Mouse (Mus musculus) neutrophil, adult 59 days (primary cell): Measurements from ENCODE around the gene Epx. TPM values are rescaled to one million over a fixed set of nuclear protein-coding genes. Genes with fewer than 3 reads are reported as not detected.

Experiments
- total RNA-seq, 2 experiments: library from RNA; stranded (reverse); gene quantifications; 1 replicate in 1 of 2; 2 replicates in 1 of 2; pipeline ENCODE4 v1.2.4; 2023

Epx gene
- 10 to 100 TPM; 17.9 to 58.4 TPM for total RNA-seq

GRCm38 (mm10) chr11:87875436-87875835 is at the start of gene Epx:
TSS of gene Epx (minus strand) at chr11:87875536.

GRCm38 (mm10) chr11:87920966-87921365 is 45.6 kb upstream of the Epx start, which contains the start of gene Olfr464:
TSS of gene Olfr464 (minus strand) at chr11:87920967.

GRCm38 (mm10) chr11:87897287-87897686 is 22.0 kb upstream of the Epx start, which contains the start of gene Olfr463:
TSS of gene Olfr463 (minus strand) at chr11:87897387.

GRCm38 (mm10) chr11:87892168-87892567 is 16.8 kb upstream of the Epx start, which contains the start of gene Olfr462:
TSS of gene Olfr462 (minus strand) at chr11:87892268.

GRCm38 (mm10) chr11:87852690-87853596 is 22.4 kb downstream of the Epx start, which contains the start of gene Mks1:
TSS of gene Mks1 (plus strand) at chr11:87853215.

GRCm38 (mm10) chr11:87828239-87828900 is 47.0 kb downstream of the Epx start, which contains the start of gene Lpo:
TSS of gene Lpo (minus strand) at chr11:87828289.

Other genes with a start within 250 kb of the Epx start
- gene Rnf43, start 212.8 kb downstream of the Epx start, total RNA-seq, result 1 to 10 TPM; 1.3 to 2.6 TPM
- 100 to 1,000 TPM; 119 to 146 TPM for gene Supt4a, start 138.0 kb downstream of the Epx start, total RNA-seq
- gene Tspoap1, start 115.0 kb downstream of the Epx start, total RNA-seq, result 10 to 100 TPM; 18.7 to 21.5 TPM
- 100 to 1,000 TPM; 798 to 870 TPM for gene Mpo, start 82.0 kb downstream of the Epx start, total RNA-seq
- gene Lpo, start 47.2 kb downstream of the Epx start, total RNA-seq, result not detected
- 1 to 10 TPM; 2.8 to 3.9 TPM for gene Mks1, start 22.3 kb downstream of the Epx start, total RNA-seq
- gene Olfr462, start 16.7 kb upstream of the Epx start, total RNA-seq, result not detected
- not detected for gene Olfr463, start 21.9 kb upstream of the Epx start, total RNA-seq
- not detected for gene Olfr464, start 45.4 kb upstream of the Epx start, total RNA-seq
- 10 to 100 TPM; 13.4 to 14.8 TPM for gene Dynll2, start 112.0 kb upstream of the Epx start, total RNA-seq
- gene Srsf1, start 171.8 kb upstream of the Epx start, total RNA-seq, result 100 to 1,000 TPM; 179 to 200 TPM
- 10 to 100 TPM; 33.7 to 38.8 TPM for gene Vezf1, start 192.7 kb upstream of the Epx start, total RNA-seq
- gene Cuedc1, start 222.5 kb upstream of the Epx start, total RNA-seq, result 1 to 10 TPM; 6.7 to 8.7 TPM